Mouse (Mus musculus): ENCODE results near the gene Fndc7.

GRCm38 (mm10) chr3:108840000-108840715 lies 49.6 kb downstream of the Fndc7 start, which contains the start of gene Stxbp3:
- peak; percentile 90 for TF ChIP-seq CTCF (IDR thresholded peaks at IDR 0.05; ENCODE audit: extremely low read depth, insufficient read depth, low read length)
- TF ChIP-seq POLR2A (IDR thresholded peaks at IDR 0.05; ENCODE audit: extremely low read depth, insufficient read depth, low read length) = peak; percentile 58; the same call in 1 of the 2 replicates

Measured in cortical plate, adult 2 months (tissue).